Mouse (Mus musculus) layer of hippocampus, adult 9-10 months (tissue): ENCODE results near the gene Ppp1r36.
"Not testable (repeated sequence)": the region's sequence is repeated elsewhere in the genome, so short reads cannot be mapped to it uniquely, and the experiment has no call there.

ENCODE experiments used
- DNase-seq: peaks from one replicate; pipeline ENCODE4 v3.0.0; 2022; ENCODE audit warnings: low spot score

Ppp1r36 gene

DNA sequence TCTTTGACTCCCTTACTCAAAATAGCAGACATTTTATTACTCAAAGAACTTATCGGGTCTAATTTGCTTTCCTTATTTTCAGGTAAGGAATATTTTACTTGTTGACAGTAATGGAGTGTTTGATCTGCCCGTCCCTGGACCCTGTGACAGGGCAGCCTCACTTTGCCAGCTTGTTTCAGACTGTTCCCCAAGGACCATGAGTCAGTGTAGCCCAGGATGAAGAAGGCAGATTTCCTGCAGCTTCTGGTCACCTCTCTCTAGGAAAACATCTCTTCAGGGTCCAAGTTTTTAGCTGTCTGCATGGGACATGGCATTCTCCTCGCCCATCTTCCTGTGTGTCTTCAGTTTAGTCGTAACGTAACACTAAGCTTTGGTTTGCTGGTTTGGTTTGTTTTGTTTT lies 20.1 kb upstream of the Ppp1r36 start:
- no peak for DNase-seq

DNA sequence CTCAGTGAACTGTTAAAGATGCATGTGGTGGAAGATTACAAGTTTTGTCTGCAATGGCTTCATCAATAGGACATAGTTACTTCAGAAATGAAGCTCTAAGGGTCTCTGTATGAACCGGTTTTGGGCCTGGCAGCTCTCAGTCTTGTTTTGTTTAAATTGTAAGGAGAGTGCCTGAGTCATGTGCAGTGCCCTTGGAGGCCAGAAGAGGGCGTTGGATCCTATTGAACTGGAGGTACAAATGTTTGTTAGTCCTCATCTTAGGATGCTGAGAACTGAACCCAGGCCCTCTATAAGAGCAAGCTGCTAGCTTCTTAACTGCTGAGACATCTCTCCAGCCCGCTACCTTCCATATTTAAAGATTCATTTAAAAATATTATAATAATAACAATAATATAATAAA lies 15.7 kb upstream of the Ppp1r36 start:
- DNase-seq = no peak

DNA sequence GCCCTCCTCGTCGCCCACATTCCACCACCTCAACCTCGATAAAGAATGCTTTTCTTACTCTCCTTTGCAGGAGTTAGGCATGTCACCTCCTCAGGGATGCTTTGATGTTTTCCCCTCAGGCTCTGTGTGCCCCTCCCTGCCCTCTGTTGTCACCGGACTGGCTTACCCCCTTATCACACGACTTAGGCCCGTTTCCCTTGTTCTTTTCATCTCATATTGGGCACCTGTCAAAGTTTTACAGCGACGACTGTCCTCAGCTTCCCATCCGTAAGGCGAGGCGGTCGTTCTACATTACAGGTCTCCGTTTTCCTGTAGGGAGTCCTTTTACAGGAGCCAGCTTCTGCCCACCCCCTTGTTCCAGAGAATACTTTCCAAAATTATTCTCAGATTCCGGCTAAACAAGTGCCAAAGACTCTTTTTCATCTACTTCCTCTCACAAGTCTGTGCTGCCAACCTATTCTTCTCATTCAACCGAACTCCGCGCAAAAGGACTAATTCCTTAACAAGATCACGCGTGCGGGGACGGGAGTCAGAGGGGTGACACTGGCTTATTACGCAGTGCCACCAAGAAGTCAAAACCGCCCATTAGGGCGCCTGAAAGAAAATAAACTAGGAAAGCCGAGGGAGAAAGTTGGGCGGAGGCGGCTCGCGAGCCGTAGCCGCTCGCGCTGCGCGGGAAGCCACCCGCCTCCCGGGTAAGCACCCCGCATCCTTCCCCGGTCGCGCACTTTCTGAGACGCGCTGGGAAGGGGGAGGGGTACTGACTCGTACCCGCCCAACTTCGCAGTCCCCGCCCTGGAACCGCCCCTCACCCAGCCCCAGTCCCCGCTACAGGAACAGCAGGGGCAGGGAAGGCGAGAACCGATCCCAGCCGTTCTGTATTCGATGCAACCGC lies 14.1 kb upstream of the Ppp1r36 start:
- no peak for DNase-seq

DNA sequence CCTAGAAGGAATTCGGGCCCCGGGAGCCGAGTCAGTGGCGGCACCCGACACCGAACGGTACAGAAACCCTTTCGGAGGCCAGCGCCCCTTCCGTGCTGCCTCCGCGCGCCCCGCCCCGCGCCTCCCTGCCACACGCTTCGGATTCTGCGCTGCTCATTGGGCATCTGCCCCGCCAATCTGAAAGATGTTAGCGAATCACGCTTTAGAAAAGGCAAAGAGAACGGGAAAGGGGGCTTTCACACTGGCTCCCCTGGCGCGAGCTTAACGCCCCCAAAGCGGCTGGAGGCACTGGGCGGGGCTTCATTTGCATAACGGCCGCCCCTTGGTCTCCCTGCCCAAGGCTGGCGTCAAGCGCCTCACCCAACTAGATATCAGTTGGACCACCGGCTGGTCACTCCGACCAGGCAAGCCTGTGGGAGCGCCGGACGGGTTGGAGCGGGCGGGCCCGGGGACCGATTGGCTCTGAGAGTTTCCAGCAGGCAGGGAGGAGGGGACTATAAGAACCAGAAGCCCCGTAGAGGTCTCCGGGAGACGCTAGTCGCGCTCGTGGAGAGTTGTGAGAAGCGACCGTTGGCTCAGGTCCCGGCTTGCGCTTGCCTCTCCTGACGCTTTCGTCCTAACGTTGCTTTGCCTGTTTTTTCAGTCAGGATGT lies 13.3 kb upstream of the Ppp1r36 start, which contains the start of gene Hspa2:
Gene Hspa2 (plus strand): TSS at position 291 of the 652 bp plus-strand sequence.
- DNase-seq = peak; percentile 100

DNA sequence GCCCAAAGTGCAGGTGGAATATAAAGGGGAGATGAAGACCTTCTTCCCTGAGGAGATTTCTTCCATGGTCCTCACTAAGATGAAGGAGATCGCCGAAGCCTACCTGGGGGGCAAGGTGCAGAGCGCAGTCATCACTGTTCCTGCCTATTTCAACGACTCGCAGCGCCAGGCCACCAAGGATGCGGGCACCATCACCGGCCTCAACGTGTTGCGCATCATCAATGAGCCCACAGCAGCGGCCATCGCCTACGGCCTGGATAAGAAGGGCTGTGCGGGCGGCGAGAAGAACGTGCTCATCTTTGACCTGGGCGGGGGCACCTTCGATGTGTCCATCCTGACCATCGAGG lies 12.5 kb upstream of the Ppp1r36 start:
- no peak for DNase-seq

DNA sequence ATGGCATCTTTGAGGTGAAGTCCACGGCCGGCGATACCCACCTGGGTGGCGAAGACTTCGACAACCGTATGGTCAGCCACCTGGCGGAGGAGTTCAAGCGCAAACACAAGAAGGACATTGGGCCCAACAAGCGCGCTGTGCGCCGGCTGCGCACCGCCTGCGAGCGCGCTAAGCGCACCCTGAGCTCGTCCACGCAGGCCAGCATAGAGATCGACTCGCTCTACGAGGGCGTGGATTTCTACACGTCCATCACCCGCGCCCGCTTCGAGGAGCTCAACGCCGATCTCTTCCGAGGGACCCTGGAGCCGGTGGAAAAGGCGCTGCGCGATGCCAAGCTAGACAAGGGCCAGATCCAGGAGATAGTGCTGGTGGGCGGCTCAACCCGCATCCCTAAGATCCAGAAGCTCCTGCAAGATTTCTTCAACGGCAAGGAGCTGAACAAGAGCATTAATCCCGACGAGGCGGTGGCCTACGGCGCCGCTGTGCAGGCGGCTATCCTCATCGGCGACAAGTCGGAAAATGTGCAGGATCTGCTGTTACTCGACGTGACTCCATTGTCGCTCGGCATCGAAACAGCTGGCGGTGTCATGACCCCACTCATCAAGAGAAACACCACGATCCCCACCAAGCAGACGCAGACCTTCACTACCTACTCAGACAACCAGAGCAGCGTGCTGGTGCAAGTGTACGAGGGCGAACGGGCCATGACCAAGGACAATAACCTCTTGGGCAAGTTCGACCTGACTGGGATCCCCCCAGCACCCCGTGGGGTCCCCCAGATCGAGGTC lies 12.0 kb upstream of the Ppp1r36 start:
- DNase-seq = no peak

DNA sequence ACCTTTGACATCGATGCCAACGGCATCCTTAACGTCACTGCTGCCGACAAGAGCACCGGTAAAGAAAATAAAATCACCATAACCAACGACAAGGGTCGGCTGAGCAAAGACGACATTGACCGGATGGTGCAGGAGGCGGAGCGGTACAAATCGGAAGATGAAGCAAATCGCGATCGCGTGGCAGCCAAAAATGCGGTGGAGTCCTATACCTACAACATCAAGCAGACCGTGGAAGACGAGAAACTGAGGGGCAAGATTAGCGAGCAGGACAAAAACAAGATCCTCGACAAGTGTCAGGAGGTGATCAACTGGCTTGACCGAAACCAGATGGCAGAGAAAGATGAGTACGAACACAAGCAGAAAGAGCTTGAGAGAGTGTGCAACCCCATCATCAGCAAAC lies 11.4 kb upstream of the Ppp1r36 start:
- no peak for DNase-seq

DNA sequence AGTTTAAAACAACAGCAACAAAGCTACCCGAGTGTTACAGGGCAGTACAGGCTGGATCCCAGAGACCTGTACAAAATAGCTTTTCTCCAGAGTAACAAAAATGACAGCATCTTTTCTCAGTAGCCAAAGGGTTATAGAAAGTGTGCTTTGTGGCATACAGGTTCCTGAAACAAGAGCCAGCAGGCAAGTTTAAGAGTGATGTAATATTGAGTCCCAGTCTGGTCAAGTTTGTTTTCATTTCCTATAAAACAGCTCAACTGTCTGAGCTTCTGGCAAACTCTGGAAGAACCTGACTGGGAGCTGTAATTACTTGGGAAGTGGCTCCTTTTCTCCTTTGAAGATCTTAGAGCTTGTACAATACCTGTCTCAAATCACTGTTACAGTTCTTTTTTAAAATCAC lies 10.2 kb upstream of the Ppp1r36 start:
- no peak for DNase-seq

DNA sequence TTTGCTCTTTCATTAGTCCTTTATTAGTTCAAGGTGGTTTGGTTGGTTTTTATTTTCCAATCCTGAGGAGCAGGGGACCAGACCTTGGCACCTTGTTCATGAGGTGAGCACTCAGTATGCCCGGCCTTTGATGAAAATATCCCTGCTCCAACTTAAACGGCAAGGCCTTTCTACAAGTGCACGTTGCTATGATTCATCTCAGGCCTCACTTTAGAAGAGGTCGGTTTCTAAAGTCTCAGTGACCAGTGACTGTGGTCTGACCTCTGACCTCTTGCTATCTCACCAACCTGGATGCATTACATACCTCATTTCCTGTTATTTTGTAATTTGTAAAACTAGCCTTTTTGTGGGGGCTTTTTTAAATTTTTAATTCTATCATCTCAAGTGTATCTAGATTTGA lies 8.2 kb upstream of the Ppp1r36 start:
- DNase-seq = no peak

DNA sequence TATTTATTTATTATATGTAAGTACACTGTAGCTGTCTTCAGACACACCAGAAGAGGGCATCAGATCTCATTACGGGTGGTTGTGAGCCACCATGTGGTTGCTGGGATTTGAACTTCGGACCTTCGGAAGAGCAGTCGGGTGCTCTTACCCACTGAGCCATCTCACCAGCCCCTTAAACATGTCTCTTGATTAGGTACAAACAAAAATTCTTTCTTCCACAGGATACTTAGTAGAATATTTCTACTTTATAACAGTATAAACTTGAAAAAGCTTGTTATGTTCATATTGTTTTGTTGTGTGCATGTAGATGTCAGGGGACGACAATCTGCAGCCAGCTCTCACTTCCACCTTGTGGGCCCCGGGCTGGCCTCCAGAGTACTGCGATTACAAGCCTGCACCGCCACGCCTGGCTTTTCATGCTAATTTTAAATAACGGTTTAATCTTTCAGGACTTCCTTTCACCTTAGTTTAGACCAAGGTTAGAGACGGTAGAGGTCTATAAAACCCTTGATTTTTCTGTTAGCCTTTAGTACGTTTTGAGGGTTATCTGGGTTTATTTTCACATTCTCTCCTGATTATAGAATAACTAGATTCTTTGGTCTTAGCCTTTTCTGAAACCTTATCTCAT lies 1.8 kb upstream of the Ppp1r36 start:
- no peak for DNase-seq

DNA sequence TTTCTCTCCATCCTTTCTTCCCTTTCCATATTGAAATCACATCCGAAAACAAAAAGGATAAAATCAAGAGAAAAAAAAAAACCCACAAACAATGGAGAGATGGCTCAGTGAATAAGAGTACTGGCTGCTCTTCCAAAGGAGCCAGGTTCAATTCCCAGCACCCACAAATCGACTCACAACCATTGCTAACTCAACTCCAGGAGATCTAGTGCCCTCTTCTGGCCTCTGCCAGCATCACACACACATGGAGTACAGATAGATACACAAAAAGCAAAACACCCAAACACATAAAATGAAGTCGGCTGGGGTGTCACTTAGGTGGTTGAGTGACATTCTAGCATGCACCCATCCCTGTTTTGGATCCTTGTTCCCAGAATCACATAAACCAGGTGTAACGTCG lies 1.0 kb downstream of the Ppp1r36 start:
- no peak for DNase-seq

DNA sequence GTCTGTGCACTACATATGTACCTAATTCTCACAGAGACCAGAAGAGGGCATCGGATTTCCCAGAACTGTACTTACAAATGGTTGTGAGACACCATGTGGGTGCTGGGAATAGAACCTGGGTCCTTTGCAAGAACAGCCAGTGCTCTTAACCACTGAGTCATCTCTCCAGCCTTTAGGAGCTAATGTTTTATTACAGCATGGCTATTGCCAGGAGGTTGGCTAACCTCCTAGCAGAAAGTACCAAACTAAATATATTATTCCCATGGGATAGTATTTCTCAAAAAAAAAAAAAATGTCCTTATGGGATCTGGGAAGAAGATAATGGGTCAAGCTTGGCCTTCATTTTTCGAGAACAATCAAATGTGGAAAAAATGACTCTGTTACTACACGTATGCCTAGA lies 7.9 kb downstream of the Ppp1r36 start:
- DNase-seq = no peak

DNA sequence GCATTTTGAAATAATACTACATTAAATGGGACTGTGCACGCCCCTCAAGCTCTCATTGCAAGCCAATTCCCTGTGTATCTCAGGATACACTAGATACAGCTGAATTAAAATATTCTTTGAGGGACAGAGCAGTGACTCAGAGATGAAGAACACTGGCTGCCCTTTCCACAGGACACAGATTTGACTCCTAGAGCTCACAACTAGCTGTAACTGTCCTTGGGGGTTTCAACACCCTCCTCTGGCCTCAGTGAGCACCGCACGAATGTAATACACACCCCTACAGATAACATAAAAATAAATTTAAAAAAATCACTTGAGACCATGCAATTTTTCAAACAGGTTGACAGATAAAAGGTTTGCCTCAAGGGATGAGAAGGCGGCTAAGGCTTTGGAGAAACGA lies 10.2 kb downstream of the Ppp1r36 start:
- no peak for DNase-seq

DNA sequence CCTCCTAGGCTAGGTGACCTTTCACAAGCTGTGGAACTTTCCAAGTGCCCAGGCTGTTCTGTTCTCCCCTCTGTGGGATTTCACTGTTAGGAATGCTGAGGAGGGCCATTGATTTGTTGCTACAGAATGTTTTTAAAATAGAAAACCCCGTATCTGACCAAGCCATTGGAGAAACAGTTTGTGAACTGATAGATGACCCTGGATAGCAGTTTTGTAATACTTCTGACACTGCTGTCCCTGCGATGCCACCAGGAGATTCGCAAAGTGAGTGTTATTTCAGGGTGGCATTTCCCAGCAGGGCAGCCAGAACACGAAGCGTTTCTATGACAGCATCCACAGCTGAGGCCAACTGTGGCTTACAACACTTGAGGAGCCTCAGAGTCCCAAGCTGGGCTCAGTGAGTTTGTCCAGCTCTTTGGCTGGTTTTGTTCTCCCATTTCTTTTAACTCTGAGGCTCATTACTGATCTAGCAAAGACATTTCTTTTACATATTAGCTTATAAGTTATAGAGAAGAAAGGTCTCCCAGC lies 13.6 kb downstream of the Ppp1r36 start:
- peak; percentile 29 for DNase-seq

DNA sequence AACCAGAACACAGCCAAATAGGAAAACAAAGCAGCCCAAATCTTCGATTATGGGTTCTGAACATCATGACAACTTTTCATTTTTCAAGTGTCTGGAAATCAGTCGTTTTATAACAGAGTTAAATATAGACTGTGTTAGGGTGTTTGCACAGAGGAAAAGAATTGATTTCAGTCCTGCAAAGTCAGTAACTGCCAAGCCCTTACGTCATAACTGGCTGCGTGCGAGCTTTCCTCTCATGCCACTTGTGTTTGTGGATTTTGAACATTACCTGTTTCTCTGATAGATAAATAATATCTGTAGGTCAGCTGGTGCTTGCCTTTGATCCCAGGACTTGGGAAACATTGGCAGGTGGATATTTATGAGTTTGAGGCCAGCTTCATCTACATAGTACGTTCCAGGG lies 14.1 kb downstream of the Ppp1r36 start:
- no peak for DNase-seq

DNA sequence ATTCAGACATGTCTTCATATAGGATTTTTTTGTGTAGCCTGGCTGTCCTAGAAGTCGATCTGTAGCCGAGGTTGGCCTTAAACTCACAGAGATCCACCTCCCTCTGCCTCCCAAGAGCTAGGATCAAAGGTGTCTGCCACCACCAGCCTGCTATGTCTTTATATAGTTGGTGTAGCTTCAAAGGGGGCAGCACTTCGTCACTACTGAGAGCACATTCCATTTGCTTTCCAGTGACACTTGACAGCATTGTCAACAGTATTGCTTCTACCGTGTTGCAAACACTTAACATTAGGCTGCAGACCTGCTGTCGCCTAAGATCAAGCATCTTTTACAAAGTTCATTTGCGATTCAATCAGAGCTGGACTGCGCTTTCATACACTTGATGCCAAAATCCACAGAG lies 16.8 kb downstream of the Ppp1r36 start:
- no peak for DNase-seq

DNA sequence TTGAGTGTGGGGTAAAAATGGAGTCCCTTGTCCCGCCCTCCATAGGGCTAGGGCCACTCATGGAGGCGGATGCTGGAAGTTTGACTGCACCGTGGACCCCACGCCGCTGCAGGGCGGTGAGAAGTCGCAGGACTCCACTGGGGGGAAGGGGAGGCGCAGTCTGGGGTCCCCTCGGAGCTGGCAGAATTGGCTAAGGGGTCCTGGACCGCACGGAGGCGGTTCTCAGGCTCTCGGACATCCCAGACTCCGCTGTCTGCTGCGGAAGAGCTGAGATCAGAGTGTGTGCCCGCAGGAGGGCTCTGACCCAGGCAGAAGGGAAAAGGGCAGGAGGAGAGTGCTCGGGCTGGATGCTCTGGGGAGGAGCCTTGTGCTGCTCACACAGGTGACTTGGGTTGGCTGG lies 17.7 kb downstream of the Ppp1r36 start:
- DNase-seq = no peak

DNA sequence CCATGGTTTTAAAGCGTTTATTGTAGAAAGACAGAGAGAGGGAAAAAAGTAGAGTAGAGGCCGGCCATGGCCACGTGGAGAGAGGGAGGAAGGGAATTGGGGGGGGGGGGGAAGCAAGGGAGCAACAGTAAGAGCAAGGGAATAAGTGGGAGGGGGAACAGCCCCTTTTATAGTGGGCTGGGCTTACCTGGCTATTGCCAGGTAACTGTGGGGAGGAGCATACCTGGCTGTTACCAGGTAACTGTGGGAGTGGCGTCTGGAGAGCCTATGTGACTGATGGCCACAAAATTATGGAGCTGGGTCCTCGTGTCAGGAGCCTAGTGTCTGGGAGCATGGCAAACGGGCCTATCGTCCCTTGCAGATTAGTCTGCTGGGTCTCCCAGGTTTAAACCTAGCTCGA lies 18.2 kb downstream of the Ppp1r36 start:
- DNase-seq = no peak

DNA sequence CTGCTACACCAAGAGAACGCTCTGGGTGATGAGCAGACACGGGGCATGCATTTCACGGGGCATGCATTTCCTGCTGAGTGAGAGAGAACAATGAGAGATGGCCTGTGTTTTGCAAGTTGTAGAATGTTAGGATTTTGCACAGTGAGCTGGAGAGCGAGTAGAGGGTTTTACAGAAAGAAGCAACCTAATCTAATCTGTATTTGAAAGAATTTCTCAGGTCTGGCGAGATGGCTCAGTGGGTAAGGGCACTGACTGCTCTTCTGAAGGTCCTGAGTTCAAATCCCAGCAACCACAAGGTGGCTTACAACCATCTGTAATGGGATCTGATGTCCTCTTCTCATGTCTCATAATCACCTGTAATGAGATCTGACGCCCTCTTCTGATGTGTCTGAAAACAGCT lies 26.1 kb downstream of the Ppp1r36 start:
- DNase-seq = not testable (repeated sequence)

DNA sequence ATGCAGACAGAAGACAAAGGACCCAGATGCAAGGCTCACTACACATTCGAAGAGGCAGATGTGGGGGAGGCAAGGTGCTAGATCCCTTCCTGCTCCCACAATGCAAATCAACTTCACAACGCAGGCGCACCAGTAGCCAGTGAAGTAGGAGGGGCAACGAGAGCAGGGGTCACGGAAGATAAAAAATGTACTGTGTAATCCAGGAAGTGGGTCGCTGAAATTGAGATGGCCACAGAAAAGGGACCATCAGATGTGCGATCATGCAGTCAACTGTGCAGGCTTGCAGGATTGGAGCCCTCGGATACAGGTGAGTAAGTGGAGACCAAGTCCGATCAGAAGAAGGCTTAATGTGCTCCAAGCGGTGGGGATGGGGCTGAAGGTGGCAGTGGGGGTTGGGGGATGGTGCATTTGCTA lies 27.0 kb downstream of the Ppp1r36 start:
- no peak for DNase-seq

DNA sequence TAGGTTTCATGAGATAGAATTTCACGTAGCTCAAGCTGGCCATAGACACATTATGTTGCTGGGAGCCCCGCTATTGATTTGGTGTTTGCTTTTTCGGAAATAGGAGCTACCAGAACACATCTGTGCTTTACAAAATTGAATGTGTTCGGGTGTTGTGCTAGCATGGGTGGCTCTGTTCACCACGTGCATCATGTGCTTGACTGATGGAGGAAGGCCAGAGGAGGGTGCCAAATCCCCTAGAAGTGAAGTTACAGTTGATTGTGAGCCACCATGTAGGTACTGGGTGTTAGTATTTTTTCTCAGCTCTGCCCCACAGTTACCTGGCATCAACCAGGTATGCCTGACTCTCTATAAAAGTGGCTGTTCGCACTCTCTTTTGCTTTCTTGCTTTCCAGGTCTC lies 27.5 kb downstream of the Ppp1r36 start:
- DNase-seq = no peak

DNA sequence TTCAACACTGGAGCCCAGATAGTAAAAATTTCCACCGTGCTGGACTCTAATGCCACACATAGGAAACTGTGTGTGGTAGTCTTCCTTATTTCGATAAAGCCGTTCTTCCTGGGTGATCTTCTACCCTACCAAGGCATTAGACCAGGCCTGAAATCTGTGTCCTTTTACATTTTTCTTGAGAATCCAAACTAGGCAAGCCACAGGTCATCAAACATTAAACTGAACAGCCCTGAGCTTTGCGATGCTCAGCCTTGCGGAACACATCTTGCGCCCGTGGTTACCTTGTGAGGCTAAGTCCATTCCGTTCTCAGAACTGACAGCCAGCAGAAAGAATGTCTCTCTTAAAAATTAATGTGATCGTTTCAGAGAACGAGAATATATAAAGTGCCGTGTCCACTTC lies 28.9 kb downstream of the Ppp1r36 start:
- no peak for DNase-seq
